8 mouse cellular contexts compared by ENCODE assay signal in genomic region chr10:116950886-116951285, GRCm38 (mm10). TPM values are rescaled to one million over a fixed set of nuclear protein-coding genes. Genes with fewer than 3 reads are reported as not detected.
DNase-seq lines count a peak whose midpoint lies in the region; ATAC-seq and TF ChIP-seq lines count a peak whose summit lies in the region.

No protein-coding gene starts in this region.

- H3K9ac ChIP-seq in heart, embryonic 12.5 days, result peak overlapping the region; percentile 55; the same call in 1 of the 2 replicates
- H3K9ac ChIP-seq in ES-Bruce4 (ENCODE audit: low read depth, poor library complexity, severe bottlenecking), result peak overlapping the region; percentile 92

- H3K4me2 ChIP-seq in heart, embryonic 12.5 days, result peak overlapping the region; percentile 73

- 26% methylated on average over 5 of the region's 5 CpGs for WGBS in heart, embryonic 12.5 days

- TF ChIP-seq EP300 in ES-Bruce4 (IDR thresholded peaks at IDR 0.05; ENCODE audit: insufficient read depth, low read depth, low read length), result no peak

- H3K4me1 ChIP-seq in heart, embryonic 12.5 days (replicated peaks), result peaks cover 17% of the 10 kb centered on the region
- H3K4me1 ChIP-seq in ES-Bruce4 (ENCODE audit: control insufficient read depth, insufficient read depth, low read length), result no peaks in the 10 kb centered on the region

- no peak for TF ChIP-seq POLR2A in ES-Bruce4 (IDR thresholded peaks at IDR 0.05; ENCODE audit: insufficient read depth, low read length)

- DNase-seq in heart, postnatal 36 days, result no peak
- no peak for DNase-seq in urinary bladder, adult 18-20 months (ENCODE audit: low spot score in 2 of 2)
- no peak for DNase-seq in ovary, postnatal 10 days (ENCODE audit: low spot score)
- DNase-seq in kidney, postnatal 36 days, result no peak

- ATAC-seq in heart, embryonic 12.5 days (ENCODE audit: insufficient number of reproducible peaks, low FRiP score), result no peak
- 0 out of 2 replicates have a peak, but pooled peaks have one; percentile 24 for ATAC-seq in granulocyte monocyte progenitor cell, adult 5-6 weeks (replicated peaks; ENCODE audit: poor library complexity, severe bottlenecking)
- ATAC-seq in megakaryocyte, adult 5-6 weeks (ENCODE audit: poor library complexity, severe bottlenecking), result peak; percentile 11; the same call in 1 of the 2 replicates

- H3K27ac ChIP-seq in heart, embryonic 12.5 days (ENCODE audit: poor library complexity, severe bottlenecking), result no peak overlapping the region
- H3K27ac ChIP-seq in ES-Bruce4 (ENCODE audit: insufficient read depth, low read length), result no peak overlapping the region

- no peak for TF ChIP-seq CTCF in ES-Bruce4 (IDR thresholded peaks at IDR 0.05; ENCODE audit: low read depth, low read length)

- no peaks in the 10 kb centered on the region for H3K27me3 ChIP-seq in heart, embryonic 12.5 days (replicated peaks)
- no peaks in the 10 kb centered on the region for H3K27me3 ChIP-seq in ES-Bruce4 (ENCODE audit: control insufficient read depth, insufficient read depth, low read length, poor library complexity, severe bottlenecking)

- H3K4me3 ChIP-seq in heart, embryonic 12.5 days, result peak overlapping the region; percentile 85
- H3K4me3 ChIP-seq in ES-Bruce4 (ENCODE audit: low read depth, low read length), result peak overlapping the region; percentile 39

- no peaks in the 10 kb centered on the region for H3K36me3 ChIP-seq in heart, embryonic 12.5 days
- H3K36me3 ChIP-seq in ES-Bruce4 (ENCODE audit: control insufficient read depth, insufficient read depth, low read length, poor library complexity, severe bottlenecking), result no peaks in the 10 kb centered on the region

- intact Hi-C loops in heart, postnatal 36 days (cut with DNase I), result no loop called here

- 0 out of 2 replicates have a peak, but pooled peaks cover 4% of the 10 kb centered on the region for H3K9me3 ChIP-seq in heart, embryonic 12.5 days (replicated peaks)
- no peaks in the 10 kb centered on the region; the same call in 1 of the 2 replicates for H3K9me3 ChIP-seq in ES-Bruce4 (replicated peaks; ENCODE audit: control insufficient read depth, insufficient read depth, low read length, poor library complexity, severe bottlenecking)

RNA-seq across cellular contexts. Expression of gene Rab3ip, which starts 0.3 kb away (rescaled TPM):
- polyA plus RNA-seq in heart, embryonic 12.5 days (2016; fragmentation: Nextera tagmentation; extraction: Ambion mirVana), result 62.3 and 65.7 TPM in 2 replicates
- total RNA-seq in heart, postnatal 36 days (2021), result 10 to 100 TPM; 85.3 to 89.2 TPM
- 58.7 and 70.8 TPM in 2 replicates for polyA plus RNA-seq in ES-Bruce4 (2011; ENCODE audit: insufficient read depth, insufficient read length, low read depth, missing spikeins)
- total RNA-seq in granulocyte monocyte progenitor cell, adult 5-6 weeks (2014; fragmentation: Nextera tagmentation), result 12.0 and 26.3 TPM in 2 replicates
- total RNA-seq in granulocyte monocyte progenitor cell, adult 5-6 weeks (2017), result 17.9 and 19.2 TPM in 2 replicates
- total RNA-seq in megakaryocyte, adult 5-6 weeks (2015), result 5.6 and 6.0 TPM in 2 replicates
- 8.2 and 14.5 TPM in 2 replicates for total RNA-seq in megakaryocyte, adult 5-6 weeks (2017)

RNA-seq across cellular contexts. Expression of gene Gm10271, which starts 21.5 kb away (rescaled TPM):
- not detected in 2 replicates for polyA plus RNA-seq in heart, embryonic 12.5 days (2016; fragmentation: Nextera tagmentation; extraction: Ambion mirVana)
- not detected for total RNA-seq in heart, postnatal 36 days (2021)
- polyA plus RNA-seq in ES-Bruce4 (2011; ENCODE audit: insufficient read depth, insufficient read length, low read depth, missing spikeins), result not detected in 2 replicates
- not detected in 2 replicates for total RNA-seq in granulocyte monocyte progenitor cell, adult 5-6 weeks (2014; fragmentation: Nextera tagmentation)
- not detected in 2 replicates for total RNA-seq in granulocyte monocyte progenitor cell, adult 5-6 weeks (2017)
- not detected in 2 replicates for total RNA-seq in megakaryocyte, adult 5-6 weeks (2015)
- total RNA-seq in megakaryocyte, adult 5-6 weeks (2017), result not detected in 2 replicates

RNA-seq across cellular contexts. Expression of gene Best3, which starts 35.2 kb away (rescaled TPM):
- 0.13 and 0.50 TPM in 2 replicates for polyA plus RNA-seq in heart, embryonic 12.5 days (2016; fragmentation: Nextera tagmentation; extraction: Ambion mirVana)
- total RNA-seq in heart, postnatal 36 days (2021), result 1 to 10 TPM; 4.3 to 4.7 TPM
- polyA plus RNA-seq in ES-Bruce4 (2011; ENCODE audit: insufficient read depth, insufficient read length, low read depth, missing spikeins), result not detected in 2 replicates
- not detected in 2 replicates for total RNA-seq in granulocyte monocyte progenitor cell, adult 5-6 weeks (2014; fragmentation: Nextera tagmentation)
- not detected in 2 replicates for total RNA-seq in granulocyte monocyte progenitor cell, adult 5-6 weeks (2017)
- total RNA-seq in megakaryocyte, adult 5-6 weeks (2015), result not detected in 2 replicates
- total RNA-seq in megakaryocyte, adult 5-6 weeks (2017), result not detected in 2 replicates

RNA-seq across cellular contexts. Expression of gene Myrfl, which starts 54.2 kb away (rescaled TPM):
- polyA plus RNA-seq in heart, embryonic 12.5 days (2016; fragmentation: Nextera tagmentation; extraction: Ambion mirVana), result 0.28 TPM in 2 replicates
- 1 to 10 TPM; 1.3 to 1.5 TPM for total RNA-seq in heart, postnatal 36 days (2021)
- polyA plus RNA-seq in ES-Bruce4 (2011; ENCODE audit: insufficient read depth, insufficient read length, low read depth, missing spikeins), result 0.19 TPM in 1 of 2 replicates, not detected in the other
- not detected in 2 replicates for total RNA-seq in granulocyte monocyte progenitor cell, adult 5-6 weeks (2014; fragmentation: Nextera tagmentation)
- not detected in 2 replicates for total RNA-seq in granulocyte monocyte progenitor cell, adult 5-6 weeks (2017)
- 0.09 TPM in 1 of 2 replicates, not detected in the other for total RNA-seq in megakaryocyte, adult 5-6 weeks (2015)
- total RNA-seq in megakaryocyte, adult 5-6 weeks (2017), result not detected in 2 replicates

Comparison
In these comparisons a context has a peak if more than half of its experiments do, and no peak if none do; other contexts are left out.
1. RNA of gene Best3, which starts 35.2 kb away (total RNA-seq): 4.3 to 4.7 TPM in heart, postnatal 36 days; not detected in granulocyte monocyte progenitor cell, adult 5-6 weeks and not detected in megakaryocyte, adult 5-6 weeks; every median in the first group is over 4 times any median in the second.